Mouse (Mus musculus) cerebellum, postnatal 14 days (tissue): ENCODE data around the gene Cog5.

Experiments
- DNase-seq, 2 experiments: peaks; one replicate each; pipeline ENCODE4 v3.0.0; 2021; ENCODE audit warnings: mixed read lengths in 2 of 2

Cog5 gene

DNA sequence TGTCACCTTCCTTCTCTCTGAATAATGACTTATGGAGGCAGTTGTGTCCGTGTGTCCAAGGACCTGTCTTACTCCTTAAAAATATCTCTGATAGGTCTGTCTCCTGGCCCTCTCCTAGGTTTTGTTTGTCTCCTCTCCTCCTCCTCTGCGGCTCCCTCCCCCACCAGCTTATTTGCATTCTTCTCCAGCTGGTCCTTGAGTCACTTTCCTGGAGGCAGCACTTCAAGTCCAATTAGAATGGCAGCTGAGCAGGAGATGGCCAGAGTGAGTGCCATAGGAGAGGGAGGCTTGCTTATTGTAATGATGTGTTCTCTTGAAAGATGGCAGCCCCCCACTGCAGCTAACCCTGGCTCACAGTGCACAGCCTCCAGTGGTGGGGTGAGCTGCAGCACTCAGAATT is 241.2 kb downstream of the Cog5 start:
- peak; percentile 78 to 79 for DNase-seq

GRCm38 (mm10) chr12:31896295-31896694 is 241.6 kb downstream of the Cog5 start:
- DNase-seq, result peak in 1 of 2 experiments; percentile 52

DNA sequence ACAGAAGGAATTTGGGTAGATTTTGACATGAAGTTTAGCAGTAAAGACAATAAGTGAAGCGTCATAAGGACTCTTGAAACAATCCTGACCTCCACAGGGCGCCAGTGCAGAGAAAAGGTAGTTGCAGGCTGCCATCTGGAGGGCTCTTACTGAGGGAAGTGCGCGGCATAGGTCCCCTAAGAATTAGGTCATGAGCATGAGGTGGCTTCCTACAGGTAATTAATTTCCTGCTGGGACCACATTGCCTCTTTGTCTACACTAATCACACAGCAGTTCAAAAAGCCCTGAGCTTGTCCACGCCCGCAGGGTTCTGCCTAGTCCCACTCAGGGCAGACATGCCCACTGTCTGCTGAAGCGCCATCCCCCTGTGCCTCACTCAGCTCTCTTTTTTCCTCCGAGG is 242.3 kb downstream of the Cog5 start:
- peak; percentile 85 to 88 for DNase-seq

DNA sequence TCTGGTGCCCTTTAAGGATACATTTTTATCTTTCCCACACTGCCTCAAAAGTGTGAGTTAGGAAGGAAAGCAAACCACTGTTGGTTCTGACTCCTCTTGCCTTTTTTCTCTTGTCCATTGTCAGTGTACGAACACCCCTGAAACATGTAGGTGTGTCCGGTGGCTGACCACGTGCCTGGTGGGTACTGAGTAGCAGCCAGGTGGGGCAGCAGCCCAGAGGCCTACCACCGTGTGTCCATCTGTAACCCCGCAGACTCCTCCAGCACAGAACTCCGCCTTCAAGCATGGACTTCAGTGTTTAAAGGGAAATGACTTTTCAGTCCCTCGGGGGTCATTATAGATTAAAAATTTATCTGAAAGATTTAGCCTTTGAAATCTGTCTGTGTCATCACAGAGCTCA is 242.8 kb downstream of the Cog5 start:
- peak; percentile 85 to 90 for DNase-seq

GRCm38 (mm10) chr12:31900391-31900914 is 245.8 kb downstream of the Cog5 start:
- DNase-seq, result no peak

GRCm38 (mm10) chr12:31905696-31906551 is 251.3 kb downstream of the Cog5 start:
- peak; percentile 67 to 75 for DNase-seq

- DNase-seq, result no peak
Measured at GRCm38 (mm10) chr12:31907436-31907835, 252.8 kb downstream of the Cog5 start.

DNA sequence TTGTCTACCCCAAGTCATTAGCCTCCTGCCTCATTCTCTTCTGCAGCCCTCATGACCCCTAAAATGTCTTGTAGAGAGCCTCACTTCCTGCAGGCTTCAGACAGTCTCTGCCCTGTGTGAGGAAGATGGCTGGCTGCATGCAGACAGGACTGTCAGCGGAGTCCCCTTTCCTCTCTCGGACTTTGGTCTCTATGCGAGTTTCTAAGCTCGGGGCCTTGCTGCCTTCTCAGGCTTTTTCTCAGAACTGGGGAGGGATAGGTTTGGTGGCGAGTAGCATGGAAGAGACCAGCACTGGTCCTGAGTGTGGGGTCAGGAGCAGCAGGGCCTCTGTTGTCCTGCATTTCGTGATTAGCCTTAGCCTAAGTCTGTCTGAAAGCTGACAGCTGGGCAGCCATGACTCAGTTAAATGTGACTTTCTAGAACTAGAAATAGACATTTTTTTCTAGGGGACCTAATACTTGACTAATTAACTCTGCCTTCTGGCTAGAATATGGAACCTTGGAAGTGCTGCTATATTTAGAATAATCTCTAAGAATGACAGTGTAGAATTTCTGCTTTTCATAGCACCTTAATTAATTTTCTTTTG is 258.4 kb downstream of the Cog5 start:
- no peak for DNase-seq

DNA sequence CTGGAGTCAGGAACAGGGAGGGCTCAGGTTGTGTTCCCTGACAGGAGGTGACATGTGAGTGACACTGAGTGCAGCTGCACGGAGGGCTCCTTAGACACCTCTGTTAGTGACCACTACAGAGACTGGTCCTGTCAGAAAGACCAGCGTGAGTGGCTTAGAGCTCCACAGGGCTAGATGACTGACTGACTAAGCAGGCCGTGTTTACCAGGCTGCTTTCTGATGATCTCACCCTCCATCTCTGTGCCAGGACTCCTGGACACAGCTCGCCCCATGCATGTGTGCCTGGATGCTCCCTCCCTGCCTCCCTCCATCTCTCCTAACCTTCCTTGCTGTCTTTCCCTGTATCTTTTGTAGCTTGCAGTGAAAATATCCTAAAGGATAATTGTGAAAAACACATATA is 258.9 kb downstream of the Cog5 start:
- DNase-seq, result peak; percentile 76 to 82

DNA sequence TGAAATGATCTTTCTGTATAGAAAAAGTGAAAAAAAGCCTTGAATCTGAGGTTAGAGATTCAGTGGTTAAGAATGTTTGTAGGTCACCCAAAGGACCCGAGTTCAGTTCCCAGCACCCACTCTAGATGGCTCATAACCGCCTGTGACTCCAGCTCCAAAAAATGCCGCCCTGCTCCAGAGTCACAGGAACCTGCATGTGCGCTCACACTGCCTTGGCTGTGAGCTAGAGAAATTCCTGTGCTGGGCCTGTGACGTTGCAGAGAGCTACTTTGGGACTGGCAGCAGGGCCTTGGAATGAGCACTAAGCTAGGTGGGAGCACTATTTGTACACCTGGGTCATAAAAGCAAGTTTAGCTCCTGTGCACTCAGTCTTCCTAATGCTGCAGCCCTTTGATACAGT is 262.0 kb downstream of the Cog5 start:
- DNase-seq, result no peak

DNA sequence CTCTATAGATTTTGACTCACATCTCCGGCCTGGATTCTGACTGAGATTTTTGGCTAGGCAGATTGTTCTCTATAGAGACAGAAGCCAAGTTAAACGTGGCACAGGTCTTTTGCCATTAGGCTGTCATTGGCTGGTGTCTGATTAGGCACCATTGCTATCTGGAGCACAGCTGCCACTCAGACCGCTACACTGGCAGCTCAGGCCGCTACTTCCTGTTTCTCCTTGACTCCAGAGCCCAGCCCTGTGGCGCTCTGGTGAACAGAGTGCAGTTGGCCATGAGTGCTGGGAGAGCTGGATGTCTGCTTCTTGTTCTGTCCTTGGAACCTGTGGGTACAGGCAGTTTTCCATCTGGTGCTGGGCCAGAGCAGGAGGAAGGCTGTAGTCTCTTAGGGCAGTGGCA is 262.6 kb downstream of the Cog5 start:
- DNase-seq, result peak; percentile 89 to 92

DNA sequence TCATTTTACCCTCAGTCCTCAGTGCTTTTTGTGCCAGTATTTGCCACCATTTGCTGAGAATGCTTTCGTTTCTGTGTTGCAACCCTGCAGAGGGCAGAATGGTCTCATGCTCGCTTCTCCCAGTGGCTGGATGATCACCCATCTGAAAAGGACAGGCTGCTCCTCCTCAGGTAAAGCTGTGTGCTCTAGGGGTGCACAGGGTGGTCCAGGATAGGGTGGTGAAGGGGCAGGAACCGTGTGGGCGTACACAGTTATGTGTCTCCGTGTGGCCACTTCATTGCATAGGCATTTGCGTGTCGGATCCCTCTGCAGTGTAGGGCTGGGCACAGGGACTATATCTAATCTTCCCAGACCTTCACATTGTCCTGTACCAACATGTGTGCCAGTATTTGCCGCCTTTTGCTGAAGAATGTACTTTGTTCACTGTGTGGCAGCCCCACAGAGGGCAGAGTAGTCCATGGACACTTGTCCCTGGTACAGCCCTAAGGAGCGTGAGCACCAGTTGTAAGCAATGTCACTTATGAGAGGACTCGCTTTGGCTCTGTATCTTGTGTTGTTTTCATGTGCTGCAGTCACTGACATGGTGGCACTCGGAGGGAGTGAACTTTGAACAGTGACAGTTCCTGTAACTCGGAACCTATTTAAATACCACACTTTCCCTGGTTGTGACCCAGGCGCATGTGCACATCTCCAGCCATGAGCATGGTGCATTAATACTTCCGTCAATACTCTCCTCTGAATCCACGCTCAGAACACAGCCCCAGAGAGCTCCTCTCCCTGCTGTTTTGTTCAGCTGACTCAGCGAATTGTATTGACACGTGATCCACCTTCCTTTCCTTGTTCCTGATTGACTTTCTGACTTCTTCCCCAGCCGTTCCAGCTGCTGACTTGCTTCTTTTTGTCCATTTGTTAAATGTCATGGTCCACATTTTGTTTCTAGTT is 266.1 kb downstream of the Cog5 start:
- no peak for DNase-seq

DNA sequence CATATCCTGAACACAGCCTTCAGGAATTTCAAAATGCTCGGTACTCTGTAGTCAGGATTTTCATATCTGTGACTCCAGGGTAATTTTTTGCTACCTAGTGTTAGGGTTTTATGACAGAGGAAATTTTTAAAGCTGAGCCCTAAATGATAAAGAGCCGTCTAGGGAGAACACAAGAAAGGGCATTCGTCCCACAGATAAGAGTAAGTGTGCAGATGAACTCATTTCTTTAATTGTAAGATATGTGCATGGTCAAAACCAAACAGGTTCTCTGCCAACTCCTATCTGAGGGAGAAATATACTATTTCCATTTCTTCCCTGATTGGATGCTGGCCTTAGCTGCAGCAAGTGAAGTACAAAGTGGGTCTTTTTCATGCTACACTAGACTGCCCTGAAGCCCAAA is 269.5 kb downstream of the Cog5 start:
- no peak for DNase-seq

DNA sequence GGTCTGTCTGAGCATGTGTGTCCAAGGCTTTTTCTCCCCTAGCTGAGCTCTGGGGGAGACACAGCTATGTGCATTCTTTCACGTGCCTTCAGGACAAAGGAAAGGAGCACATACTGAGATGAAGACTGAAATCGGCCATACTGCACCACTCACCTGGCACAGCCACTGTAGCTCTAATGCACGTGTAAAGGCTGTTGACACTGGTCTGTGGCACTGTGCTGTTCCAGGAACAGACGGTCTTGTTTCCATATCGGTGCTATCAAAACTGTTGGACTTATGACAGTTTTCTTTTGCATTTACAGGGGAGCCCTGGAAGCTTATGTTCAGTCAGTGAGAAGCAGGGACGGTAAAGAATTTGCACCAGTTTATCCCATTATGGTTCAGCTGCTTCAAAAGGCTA is 270.7 kb downstream of the Cog5 start:
- DNase-seq, result no peak

DNA sequence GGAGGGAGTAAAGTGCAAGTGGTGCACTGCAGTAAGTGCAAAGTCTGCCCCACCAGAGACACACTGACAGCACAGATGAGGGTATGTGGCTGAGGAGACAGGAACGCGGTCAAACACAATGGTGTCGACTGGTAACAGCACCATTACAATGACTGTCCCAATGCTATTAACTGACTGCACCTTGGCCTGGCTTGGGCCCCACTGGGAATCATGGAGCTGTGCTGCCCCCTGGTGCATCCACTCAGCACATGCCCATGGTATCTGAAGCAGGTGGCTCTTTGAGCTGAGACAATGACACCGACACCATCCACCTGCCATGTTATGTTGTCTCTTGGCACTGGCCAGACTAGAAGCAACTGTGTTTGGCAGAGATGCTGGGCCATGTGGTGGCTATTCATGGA is 272.0 kb downstream of the Cog5 start:
- peak; percentile 97 to 98 for DNase-seq

DNA sequence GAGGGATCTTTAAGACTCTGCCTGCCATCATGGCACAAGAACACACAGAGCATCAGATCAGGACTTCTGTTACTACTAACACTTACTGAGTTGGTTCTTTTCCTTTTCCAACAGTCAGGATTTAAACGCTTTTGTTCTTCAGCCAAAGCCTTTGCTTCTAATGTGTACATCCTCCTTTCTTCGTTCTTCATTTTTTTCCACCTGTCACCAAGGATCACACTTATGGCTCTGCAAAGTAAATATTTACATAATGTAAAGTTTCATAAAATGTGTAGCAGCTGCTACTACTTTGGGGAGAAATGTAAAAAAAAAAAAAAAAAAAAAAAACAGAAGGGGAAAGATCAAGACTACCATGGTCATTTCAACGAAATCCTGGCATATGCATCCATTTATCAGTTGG is 273.8 kb downstream of the Cog5 start:
- no peak for DNase-seq

- no peak for DNase-seq
Measured at GRCm38 (mm10) chr12:31931818-31932217, 277.1 kb downstream of the Cog5 start.

- DNase-seq, result no peak
Measured at GRCm38 (mm10) chr12:31936657-31937300, 282.1 kb downstream of the Cog5 start.

DNA sequence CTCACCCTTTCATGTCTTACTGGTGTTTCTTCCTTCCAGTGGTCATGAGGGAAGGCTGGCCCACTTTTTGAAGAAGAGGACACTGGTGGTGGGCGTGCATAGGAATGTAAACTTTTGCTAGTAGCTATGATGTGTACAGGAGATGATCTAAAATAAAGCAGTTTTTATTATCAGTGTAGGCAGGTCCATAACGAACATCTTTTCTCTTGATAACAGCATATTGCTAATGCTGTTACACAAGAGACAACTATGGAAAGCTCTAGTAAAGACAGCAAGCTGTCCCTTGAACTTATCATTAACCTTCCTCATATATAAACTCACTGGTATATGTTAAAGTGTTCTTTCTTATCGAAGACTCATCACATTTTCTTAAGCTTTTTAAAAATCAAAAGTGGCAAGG is 282.9 kb downstream of the Cog5 start:
- no peak for DNase-seq

DNA sequence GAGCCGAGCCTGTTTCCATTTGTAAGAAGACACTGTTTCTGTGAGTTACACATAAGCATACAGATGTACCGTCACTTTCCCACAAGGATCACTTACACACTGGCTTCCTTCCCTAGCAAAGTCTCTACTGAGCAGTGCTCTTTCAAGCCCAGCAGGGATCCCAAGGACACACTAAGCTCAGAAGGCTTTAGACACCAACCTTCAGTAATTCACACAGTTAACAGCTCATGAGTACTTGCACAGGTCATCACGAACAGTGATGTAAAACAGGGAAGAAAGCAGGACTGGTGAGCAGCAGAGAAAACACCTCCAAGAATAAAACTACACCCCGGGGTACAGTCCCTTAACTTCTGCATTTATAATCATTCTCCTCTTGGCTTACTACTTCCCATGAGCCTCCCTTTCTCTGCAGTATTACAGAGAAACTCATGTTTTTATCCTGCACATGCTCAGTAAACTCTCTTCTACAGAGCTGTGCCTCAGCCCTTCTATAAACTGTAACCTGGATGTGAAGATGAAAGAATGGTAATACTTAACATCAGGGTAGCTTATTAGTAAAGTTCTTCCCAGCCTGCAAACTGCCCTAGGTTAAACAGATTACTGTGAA is 283.8 kb downstream of the Cog5 start:
- DNase-seq, result no peak

DNA sequence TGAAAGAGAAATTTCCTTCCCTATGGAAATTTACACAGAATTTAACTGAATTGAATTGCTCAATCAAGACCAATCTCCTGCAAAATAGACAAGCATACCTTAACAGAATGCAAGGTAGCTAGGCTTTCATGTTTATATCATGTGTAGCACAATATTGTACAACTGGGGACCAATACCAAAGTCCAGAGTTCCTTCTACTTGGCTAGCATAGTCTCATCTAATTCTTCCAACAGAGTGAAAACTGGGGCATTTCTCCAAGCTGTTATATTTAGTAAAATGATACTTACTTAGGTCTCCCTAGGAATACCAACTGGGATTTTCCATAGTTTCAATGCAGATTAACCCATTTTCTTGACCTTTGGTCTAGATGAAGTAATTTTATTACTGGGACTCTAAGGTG is 284.4 kb downstream of the Cog5 start:
- DNase-seq, result no peak

DNA sequence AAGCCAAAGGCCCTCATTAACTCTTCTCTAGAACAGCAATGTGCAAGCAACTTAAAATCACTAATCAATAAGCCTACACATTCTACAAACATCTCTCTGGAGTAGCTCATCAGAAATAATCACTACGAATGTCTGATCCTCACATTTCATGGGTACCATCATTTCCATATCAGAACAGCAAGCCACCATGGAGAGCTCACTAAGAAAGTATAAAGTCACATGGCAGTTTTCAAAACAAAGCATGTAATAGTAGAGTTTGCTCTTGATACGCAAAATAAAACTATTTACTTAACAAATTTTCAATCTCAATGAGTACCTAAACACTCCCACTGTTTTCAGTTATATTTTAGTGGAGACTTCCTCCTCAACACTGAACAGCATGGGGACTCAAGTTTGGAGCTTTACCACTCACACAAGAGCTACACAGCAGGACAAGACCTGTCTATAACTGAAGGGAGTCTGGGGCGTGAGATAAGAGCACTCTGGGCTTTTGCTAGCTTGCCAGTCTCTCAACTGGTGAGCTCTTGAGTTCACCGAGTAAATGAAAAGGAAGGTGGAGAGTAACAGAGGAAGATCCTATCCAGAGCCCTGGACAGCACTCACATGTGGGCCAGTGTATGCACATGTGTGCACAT is 288.5 kb downstream of the Cog5 start:
- DNase-seq, result no peak
